Mouse (Mus musculus) intestine, embryonic 14.5 days (tissue): ENCODE results near the gene Dpp6. TPM values are rescaled to one million over a fixed set of nuclear protein-coding genes. Genes with fewer than 3 reads are reported as not detected.
A peak's percentile ranks its signal among the peaks of the same experiment; 100 is the strongest.

Experiments
- ATAC-seq: fragments of 200-750 bp; cut with Nextera tagmentation; replicated peaks from 2 replicates; pipeline ENCODE4 v1.8.0; 2017; ENCODE audit warnings: low read depth, moderate number of reproducible peaks, moderate TSS enrichment, moderate library complexity; ENCODE audit not compliant: low FRiP score, low TSS enrichment
- DNase-seq: peaks from one replicate; pipeline ENCODE4 v3.0.0-alpha.2; 2018; ENCODE audit warnings: low spot score
- H3K27ac ChIP-seq: fragments of 300-500 bp; sonication (generic); 2 replicates; pipeline ENCODE4 v1.5.1; 2014; ENCODE audit warnings: low read depth, mild to moderate bottlenecking, control low read depth
- H3K27me3 ChIP-seq: fragments of 300-500 bp; sonication (generic); replicated peaks from 2 replicates; pipeline ENCODE4 v1.6.1; 2014; ENCODE audit warnings: low read length, control low read depth; ENCODE audit not compliant: control insufficient read depth, insufficient read depth
- H3K36me3 ChIP-seq: fragments of 300-500 bp; sonication (generic); 2 replicates; pipeline ENCODE4 v1.6.1; 2014; ENCODE audit warnings: low read length, control low read depth; ENCODE audit not compliant: control insufficient read depth, insufficient read depth
- H3K4me1 ChIP-seq: fragments of 300-500 bp; sonication (generic); replicated peaks from 2 replicates; pipeline ENCODE4 v1.6.1; 2014; ENCODE audit warnings: low read length, control low read depth, mixed read lengths; ENCODE audit not compliant: control insufficient read depth, insufficient read depth
- H3K4me2 ChIP-seq: fragments of 300-500 bp; sonication (generic); 2 replicates; pipeline ENCODE4 v1.6.1; 2014; ENCODE audit warnings: low read length
- H3K4me3 ChIP-seq: fragments of 300-500 bp; sonication (generic); 2 replicates; pipeline ENCODE4 v1.5.1; 2014; ENCODE audit warnings: low read depth, low read length, control low read depth, mixed read lengths
- H3K9ac ChIP-seq: fragments of 300-500 bp; sonication (generic); 2 replicates; pipeline ENCODE4 v1.6.1; 2014; ENCODE audit warnings: mild to moderate bottlenecking, low read length
- H3K9me3 ChIP-seq: fragments of 300-500 bp; sonication (generic); 2 replicates; pipeline ENCODE4 v1.6.1; 2016; ENCODE audit warnings: low read length, control low read depth; ENCODE audit not compliant: control insufficient read depth
- WGBS: fragments of 180-500 bp; shearing (Covaris S2); extraction: QIAGEN DNeasy Blood & Tissue Kit; methylation state at CpG from one replicate; pipeline ENCODE4 v1.1.7; 2014; 5-methylcytosine and 5-hydroxymethylcytosine counted together
- polyA plus RNA-seq: library from polyadenylated mRNA; unstranded; fragments of >200 nt; fragmentation: Nextera tagmentation; extraction: Ambion mirVana; gene quantifications from 2 replicates; pipeline ENCODE4 v1.2.1, GENCODE M21; 2014

Gene Dpp6
- polyA plus RNA-seq, 1 experiment from 2014 or later, result 2.0 TPM

- Histone ChIP-seq H3K9ac (no peak overlapping the region), H3K9me3 (0 out of 2 replicates have a peak, but pooled peaks cover 6% of the 10 kb centered on the region), H3K36me3 (no peaks in the 10 kb centered on the region), H3K4me1 (no peaks in the 10 kb centered on the region), H3K4me2 (no peak overlapping the region), H3K27ac (no peak overlapping the region), H3K27me3 (no peaks in the 10 kb centered on the region), H3K4me3 (no peak overlapping the region)
- ATAC-seq, result no peak
- 87% methylated on average over 3 of the region's 3 CpGs for WGBS
- DNase-seq, result no peak
Measured at GRCm38 (mm10) chr5:27250906-27251305, 433.9 kb downstream of the Dpp6 start.

- no peak overlapping the region for H3K4me2 ChIP-seq
- ATAC-seq (no peak), DNase-seq (no peak)
- no peaks in the 10 kb centered on the region for H3K4me1 ChIP-seq
- H3K27ac ChIP-seq, result no peak overlapping the region
- no peak overlapping the region for H3K4me3 ChIP-seq
- H3K9ac ChIP-seq, result no peak overlapping the region
- H3K36me3 ChIP-seq, result no peaks in the 10 kb centered on the region
- H3K27me3 ChIP-seq, result no peaks in the 10 kb centered on the region
- 0 out of 2 replicates have a peak, but pooled peaks cover 6% of the 10 kb centered on the region for H3K9me3 ChIP-seq
Measured at GRCm38 (mm10) chr5:27251361-27251760, 434.4 kb downstream of the Dpp6 start.

- H3K27me3 ChIP-seq, result no peaks in the 10 kb centered on the region
- H3K9ac ChIP-seq, result no peak overlapping the region
- H3K4me3 ChIP-seq, result no peak overlapping the region
- no peaks in the 10 kb centered on the region for H3K4me1 ChIP-seq
- no peaks in the 10 kb centered on the region for H3K36me3 ChIP-seq
- no peak for DNase-seq
- no peak for ATAC-seq
- H3K9me3 ChIP-seq, result 0 out of 2 replicates have a peak, but pooled peaks cover 6% of the 10 kb centered on the region
- WGBS, result 94% methylated on average over 2 of the region's 2 CpGs
- H3K27ac ChIP-seq, result no peak overlapping the region
- H3K4me2 ChIP-seq, result no peak overlapping the region
Measured at GRCm38 (mm10) chr5:27255247-27255646, 438.2 kb downstream of the Dpp6 start.

- H3K4me3 ChIP-seq, result no peak overlapping the region
- no peak for DNase-seq
- 89% methylated on average over 3 of the region's 3 CpGs for WGBS
- H3K36me3 ChIP-seq, result no peaks in the 10 kb centered on the region
- H3K9me3 ChIP-seq, result 0 out of 2 replicates have a peak, but pooled peaks cover 6% of the 10 kb centered on the region
- H3K27ac ChIP-seq, result no peak overlapping the region
- H3K9ac ChIP-seq, result no peak overlapping the region
- no peak for ATAC-seq
- H3K27me3 ChIP-seq, result no peaks in the 10 kb centered on the region
- no peak overlapping the region for H3K4me2 ChIP-seq
- H3K4me1 ChIP-seq, result no peaks in the 10 kb centered on the region
Measured at GRCm38 (mm10) chr5:27258636-27259035, 441.6 kb downstream of the Dpp6 start.

- Histone ChIP-seq H3K4me3 (no peak overlapping the region; the same call in 1 of the 2 replicates), H3K27me3 (no peaks in the 10 kb centered on the region), H3K9me3 (no peaks in the 10 kb centered on the region), H3K4me1 (no peaks in the 10 kb centered on the region), H3K4me2 (peak overlapping the region; percentile 42), H3K9ac (no peak overlapping the region), H3K27ac (no peak overlapping the region), H3K36me3 (no peaks in the 10 kb centered on the region)
- no peak; the same call in 1 of the 2 replicates for ATAC-seq
- 13% methylated on average over 27 of the region's 27 CpGs for WGBS
- DNase-seq, result peak; percentile 62
Measured at GRCm38 (mm10) chr5:27261746-27262727, 445.0 kb downstream of the Dpp6 start.

- no peaks in the 10 kb centered on the region for H3K27me3 ChIP-seq
- no peak overlapping the region for H3K27ac ChIP-seq
- H3K36me3 ChIP-seq, result no peaks in the 10 kb centered on the region
- WGBS, result 71% methylated on average over 1 of the region's 1 CpGs
- DNase-seq (no peak), ATAC-seq (no peak)
- H3K9me3 ChIP-seq, result no peaks in the 10 kb centered on the region
- H3K4me1 ChIP-seq, result no peaks in the 10 kb centered on the region
- no peak overlapping the region for H3K4me2 ChIP-seq
- no peak overlapping the region for H3K4me3 ChIP-seq
- no peak overlapping the region for H3K9ac ChIP-seq
Measured at GRCm38 (mm10) chr5:27262751-27263150, 445.7 kb downstream of the Dpp6 start.

- Histone ChIP-seq H3K4me2 (no peak overlapping the region), H3K9ac (no peak overlapping the region), H3K4me3 (no peak overlapping the region), H3K9me3 (no peaks in the 10 kb centered on the region), H3K4me1 (no peaks in the 10 kb centered on the region), H3K27me3 (no peaks in the 10 kb centered on the region), H3K27ac (no peak overlapping the region), H3K36me3 (no peaks in the 10 kb centered on the region)
- WGBS, result 91% methylated on average over 3 of the region's 3 CpGs
- ATAC-seq (no peak), DNase-seq (no peak)
Measured at GRCm38 (mm10) chr5:27265281-27265680, 448.3 kb downstream of the Dpp6 start.

GRCm38 (mm10) chr5:27271336-27271735, 454.3 kb downstream of the Dpp6 start:
- Histone ChIP-seq H3K36me3 (no peaks in the 10 kb centered on the region), H3K4me3 (no peak overlapping the region), H3K9me3 (no peaks in the 10 kb centered on the region), H3K4me1 (no peaks in the 10 kb centered on the region), H3K27me3 (no peaks in the 10 kb centered on the region), H3K27ac (no peak overlapping the region), H3K9ac (no peak overlapping the region), H3K4me2 (no peak overlapping the region)
- DNase-seq (no peak), ATAC-seq (no peak)
- 72% methylated on average over 4 of the region's 4 CpGs for WGBS
